Mouse (Mus musculus): Measurements from ENCODE around the gene Snu13.

Snu13 gene

DNA sequence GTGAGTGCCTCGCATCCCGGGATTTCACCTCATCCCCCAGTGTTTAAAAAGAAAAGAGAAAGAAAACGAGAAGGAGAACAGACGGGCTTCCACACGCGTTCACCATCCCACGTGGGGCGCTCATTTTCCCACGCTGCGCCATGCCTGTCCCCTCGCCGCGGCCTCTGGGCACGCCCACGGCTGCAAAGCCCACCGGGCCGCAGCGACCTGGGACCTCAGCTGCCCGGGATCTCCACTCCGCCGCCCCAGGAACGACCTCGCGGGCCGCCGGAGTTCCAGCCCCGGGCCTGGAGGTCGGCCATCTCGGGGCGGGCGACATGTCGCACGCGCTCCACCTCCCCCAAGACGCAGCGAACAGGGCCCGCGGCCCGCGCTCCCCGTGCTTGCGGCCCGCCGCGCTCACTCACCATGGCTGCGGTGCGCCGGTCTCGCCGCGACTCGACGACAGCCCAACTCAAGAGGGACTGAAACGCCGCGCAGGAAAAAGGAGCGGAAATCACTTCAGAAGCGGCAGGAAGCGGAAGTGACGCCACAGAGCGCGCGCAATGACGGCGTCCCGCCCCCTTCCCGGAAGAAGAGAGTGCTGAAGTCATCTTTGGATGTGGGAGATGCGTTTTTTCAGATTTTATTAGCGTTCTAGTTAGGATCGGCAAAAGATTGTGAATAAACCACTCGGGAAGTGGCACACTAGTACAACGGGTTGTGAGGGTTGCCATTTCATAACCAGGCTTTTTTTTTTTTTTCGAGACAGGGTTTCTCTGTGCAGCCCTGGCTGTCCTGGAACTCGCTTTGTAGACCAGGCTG is at the start of gene Snu13:
Snu13 (minus strand) TSS at position 519 of the 804 bp plus-strand sequence.
- DNase-seq, result peak; percentile 94

DNA sequence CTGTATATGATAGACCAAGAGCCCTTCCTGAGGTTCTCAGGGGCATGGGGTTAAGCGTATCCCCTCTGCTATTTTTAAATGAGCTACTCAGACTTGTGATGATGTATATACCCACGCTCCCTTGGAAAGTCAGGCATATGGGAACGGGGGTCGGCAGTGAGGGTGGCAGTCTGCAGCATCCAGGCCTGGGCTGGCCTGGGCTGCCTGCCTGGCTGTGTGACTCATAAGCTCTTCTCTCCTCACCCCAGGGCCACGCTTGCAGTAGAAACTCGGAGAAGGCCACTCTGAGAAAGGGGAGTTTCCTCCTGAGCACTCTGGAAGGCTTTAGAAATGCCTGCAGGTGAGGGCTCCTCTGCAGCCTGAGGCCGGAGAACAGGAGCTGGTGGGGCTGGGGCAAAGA is 43.7 kb upstream of the Snu13 start:
- no peak for DNase-seq

- DNase-seq, result no peak
These were observed 39.9 kb upstream of the Snu13 start for GRCm38 (mm10) chr15:82087266-82087665.

GRCm38 (mm10) chr15:82086131-82086530 is 38.7 kb upstream of the Snu13 start:
- DNase-seq, result no peak

DNA sequence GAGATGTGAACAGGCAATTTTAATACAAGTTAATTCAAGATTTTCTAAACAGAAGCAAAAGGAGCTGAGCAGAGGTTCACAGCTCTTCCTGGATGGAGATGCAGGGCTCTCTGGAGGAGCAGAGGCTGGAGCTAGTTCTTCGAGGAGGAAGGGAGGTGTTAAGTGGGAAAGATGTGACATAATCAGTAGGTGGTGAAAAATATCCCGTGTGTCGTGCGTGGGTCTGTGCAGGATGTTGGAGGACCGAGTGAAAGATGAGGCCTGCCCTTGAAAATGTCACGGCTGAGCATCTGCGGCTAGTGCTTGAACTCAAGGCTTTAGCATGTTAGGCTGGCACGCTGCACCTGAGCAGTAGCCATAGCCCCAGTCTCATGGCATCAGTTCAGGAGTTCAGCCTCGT is 38.2 kb upstream of the Snu13 start:
- DNase-seq, result no peak

DNA sequence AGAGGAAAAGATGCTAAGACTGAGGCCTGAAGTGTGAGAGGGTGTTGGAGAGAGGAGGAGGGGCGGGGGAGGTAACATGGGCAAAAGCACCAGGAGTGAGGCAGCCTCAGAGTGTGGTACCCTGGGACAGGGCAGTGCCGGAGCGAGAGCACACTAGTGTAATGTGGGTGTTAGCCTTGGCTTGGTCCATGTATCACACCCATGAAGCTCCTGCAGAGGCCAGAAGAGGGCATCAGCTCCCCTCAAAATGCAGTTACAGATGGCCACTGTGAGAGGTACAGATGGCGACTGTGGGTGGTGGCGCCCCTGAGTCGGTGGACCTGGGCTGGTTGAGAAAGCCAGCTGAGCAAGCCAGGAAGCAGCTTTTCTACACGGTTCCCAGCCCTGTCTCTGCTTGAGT is 33.8 kb upstream of the Snu13 start:
- peak; percentile 13 for DNase-seq

- DNase-seq, result no peak
These were observed 32.5 kb upstream of the Snu13 start for GRCm38 (mm10) chr15:82079883-82080282.

DNA sequence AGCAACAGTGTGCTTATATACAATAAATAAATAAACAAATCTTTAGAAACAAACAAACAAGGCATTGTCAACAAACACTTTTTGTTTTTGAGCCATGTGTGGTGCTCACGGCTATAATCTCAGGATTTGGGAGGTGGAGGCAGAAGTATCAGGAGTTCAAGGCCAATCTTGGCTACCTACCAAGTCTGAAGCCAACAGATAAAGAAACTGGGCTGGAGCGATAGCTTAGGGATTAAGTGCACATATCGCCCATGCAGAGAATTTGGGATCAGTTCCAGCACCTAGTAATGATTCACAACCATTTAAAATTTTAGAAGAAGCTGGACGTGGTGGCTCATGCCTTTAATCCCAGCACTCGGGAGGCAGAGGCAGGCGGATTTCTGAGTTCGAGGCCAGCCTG is 26.1 kb upstream of the Snu13 start:
- DNase-seq, result no peak

DNA sequence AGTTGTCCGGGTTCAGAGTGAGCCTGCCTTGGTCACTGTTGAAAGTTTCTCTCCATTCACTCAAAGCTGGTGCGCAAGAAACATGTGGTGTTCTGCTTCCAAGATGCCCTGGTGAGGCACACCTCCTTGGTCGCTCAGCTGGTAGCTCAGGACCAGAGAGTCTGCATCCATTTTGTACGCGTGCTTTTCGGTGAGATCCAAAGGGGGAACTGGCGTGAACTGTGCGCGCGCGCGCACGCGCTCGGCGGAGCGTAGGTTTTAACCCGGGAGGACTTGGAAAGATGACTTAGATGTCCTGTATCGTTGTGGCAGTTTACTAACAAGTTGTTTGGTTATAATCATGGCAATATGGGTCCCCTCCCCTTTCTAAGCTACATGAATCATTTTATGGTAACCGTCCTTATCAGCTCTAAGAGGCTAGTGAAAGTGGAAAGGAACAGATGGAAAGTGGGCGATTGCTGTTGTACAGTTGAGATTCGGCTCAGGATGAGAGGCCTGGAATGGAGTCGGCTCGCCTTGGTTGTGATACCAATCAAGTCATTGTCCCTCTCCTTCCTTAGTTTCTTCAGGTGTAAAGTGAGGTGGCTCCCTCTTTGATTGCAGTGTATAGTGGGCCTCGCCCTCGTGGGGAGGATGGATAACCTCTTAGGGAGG is 24.5 kb upstream of the Snu13 start:
- DNase-seq, result no peak

GRCm38 (mm10) chr15:82069898-82070297 is 22.5 kb upstream of the Snu13 start, which contains the start of gene Mei1:
Gene Mei1, plus strand, starts transcription at chr15:82069996.
- DNase-seq, result no peak

DNA sequence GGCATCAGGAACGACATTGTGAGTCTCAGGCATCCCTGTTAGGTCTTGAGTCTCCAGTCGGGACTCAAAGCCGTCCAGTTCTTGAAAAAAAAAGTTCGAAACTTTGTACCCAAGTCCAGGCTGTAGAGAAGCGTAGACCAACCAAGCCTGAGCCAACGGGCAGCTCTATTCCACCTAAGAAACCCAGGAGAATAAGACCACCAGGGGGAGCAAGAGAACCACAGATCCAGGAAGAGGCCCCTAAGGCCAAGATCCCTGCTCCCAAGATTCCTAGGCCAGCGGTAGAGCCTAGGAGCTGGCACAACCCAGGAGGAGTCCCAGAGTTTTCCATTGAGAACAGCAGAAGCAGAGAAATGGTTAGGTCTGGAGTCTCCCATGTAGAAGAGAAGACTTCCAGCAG is 18.1 kb upstream of the Snu13 start:
- DNase-seq, result peak; percentile 62

DNA sequence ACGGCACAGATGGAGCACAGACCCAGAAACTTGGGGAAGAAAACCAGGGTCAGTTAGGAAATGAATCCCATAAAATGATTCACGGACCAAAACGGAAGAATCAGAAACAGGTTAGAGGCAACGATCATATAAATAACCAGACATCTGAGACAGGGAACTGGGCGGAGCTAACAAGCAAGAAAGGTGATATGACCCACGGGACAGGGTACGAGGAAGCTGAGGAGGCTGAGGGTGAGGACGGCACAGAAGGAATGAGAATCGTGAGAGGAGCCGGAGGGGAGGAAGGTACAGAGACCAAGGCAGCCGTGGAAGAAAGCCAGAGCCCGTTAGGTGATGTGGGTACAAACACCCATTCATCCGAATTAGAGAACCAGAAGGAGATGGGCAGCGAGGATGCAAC is 16.5 kb upstream of the Snu13 start:
- no peak for DNase-seq

DNA sequence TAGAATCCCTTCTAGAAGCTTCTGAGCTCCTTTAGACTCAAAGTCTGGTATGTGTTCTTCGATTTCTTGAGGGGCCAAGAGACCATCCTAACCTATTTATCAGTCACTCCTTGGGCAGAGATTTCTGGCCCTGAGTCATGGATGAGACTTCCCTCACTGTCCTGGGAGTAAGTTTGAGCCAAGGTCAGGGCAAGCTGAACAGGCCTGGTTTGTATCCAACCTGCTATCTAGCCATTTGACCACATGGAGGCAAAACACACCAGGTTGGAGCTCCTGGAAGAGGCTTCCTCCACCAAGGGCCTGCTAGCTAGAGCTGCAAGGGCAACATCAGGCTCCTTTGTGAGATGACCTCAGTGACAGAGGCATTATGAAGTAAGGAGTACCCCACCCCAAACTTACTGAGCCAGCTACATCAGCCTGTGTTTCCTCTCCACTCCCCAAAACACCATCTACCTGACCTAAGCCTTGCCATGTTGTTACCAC is 11.4 kb upstream of the Snu13 start, which contains the start of gene 4930407I10Rik:
4930407I10Rik (plus strand) TSS at position 433 of the 483 bp plus-strand sequence.
- no peak for DNase-seq

DNA sequence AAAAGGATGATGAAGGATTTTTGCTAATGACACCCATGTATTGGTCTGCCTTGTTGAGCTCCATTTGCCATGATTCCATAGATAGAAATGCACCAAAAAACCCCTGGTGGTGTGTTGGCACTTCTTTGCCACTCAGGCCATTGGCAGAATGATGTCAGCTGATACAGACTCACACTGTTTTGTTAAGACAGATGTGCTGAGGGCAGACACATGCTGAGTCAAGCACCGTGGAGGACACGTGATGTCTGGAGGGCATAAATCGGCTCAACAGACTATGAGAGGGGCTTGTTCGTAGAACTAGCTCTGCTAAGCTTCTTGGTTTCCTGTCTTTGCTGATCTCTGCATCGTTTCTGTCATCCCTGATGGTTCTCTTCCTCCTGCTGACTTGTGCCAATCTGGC is 5.1 kb upstream of the Snu13 start:
- no peak for DNase-seq

GRCm38 (mm10) chr15:82046246-82046891 is 1.0 kb downstream of the Snu13 start:
- peak; percentile 18 for DNase-seq

GRCm38 (mm10) chr15:82044166-82044784 is 3.1 kb downstream of the Snu13 start:
- DNase-seq, result no peak

GRCm38 (mm10) chr15:82040650-82041049 is 6.7 kb downstream of the Snu13 start:
- peak; percentile 34 for DNase-seq

DNA sequence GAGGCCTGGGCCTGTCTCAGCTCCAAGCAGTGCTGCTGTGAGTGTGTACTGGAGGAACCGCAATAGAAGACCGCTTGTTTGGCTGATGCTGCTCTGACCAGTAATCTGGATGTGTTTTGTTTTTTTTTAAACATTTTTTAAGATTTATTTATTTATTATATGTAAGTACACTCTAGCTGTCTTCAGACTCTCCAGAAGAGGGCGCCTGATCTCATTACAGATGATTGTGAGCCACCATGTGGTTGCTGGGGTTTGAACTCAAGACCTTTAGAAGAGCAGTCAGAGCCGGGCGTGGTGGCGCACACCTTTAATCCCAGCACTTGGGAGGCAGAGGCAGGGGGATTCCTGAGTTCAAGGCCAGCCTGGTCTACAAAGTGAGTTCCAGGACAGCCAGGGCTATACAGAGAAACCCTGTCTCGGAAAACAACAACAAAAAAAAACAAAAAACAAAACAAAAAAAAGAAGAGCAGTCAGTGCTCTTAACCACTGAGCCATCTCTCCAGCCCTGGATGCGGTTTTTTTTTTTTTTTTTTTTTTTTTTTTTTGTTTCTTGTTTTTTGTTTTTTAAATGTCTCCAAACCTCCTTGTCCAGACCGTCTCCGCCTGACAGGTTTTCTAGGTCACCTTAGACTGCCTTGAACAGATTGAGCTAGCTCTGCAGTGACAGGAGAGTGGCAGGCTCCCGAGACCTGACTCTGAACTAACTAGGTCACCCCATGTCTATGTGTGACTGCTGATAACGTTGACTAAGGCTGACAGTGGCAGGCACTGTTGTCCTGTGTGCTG is 11.3 kb downstream of the Snu13 start:
- DNase-seq, result no peak

DNA sequence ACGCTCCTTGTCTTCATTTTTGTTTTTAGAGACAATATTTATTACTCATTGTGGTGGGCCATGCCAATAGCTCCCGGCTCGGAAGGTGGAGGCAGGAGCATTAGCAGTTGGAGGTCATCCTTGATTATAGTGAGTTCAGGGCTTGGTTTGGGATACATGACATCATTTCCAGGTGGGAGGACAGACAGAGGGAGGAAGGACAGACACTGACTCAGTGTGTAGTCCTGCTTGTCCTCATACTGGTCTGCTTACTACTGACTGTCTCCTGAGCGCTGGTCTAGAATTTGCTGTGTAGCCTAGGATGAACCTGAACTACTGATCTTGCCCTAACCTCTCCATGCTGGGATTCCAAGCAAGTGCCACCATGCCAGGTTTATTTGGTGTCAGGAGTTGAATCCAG is 13.6 kb downstream of the Snu13 start, which contains the start of gene Desi1:
Desi1 (minus strand) TSS at position 101 of the 400 bp plus-strand sequence.
- DNase-seq, result no peak

GRCm38 (mm10) chr15:82032386-82032785 is 15.0 kb downstream of the Snu13 start:
- no peak for DNase-seq

- DNase-seq, result no peak
These were observed 19.7 kb downstream of the Snu13 start for GRCm38 (mm10) chr15:82027726-82028125.

- DNase-seq, result no peak
These were observed 20.1 kb downstream of the Snu13 start for GRCm38 (mm10) chr15:82027276-82027675.
